Mouse (Mus musculus): ENCODE results near the gene Porcn.

Gene Porcn

DNA sequence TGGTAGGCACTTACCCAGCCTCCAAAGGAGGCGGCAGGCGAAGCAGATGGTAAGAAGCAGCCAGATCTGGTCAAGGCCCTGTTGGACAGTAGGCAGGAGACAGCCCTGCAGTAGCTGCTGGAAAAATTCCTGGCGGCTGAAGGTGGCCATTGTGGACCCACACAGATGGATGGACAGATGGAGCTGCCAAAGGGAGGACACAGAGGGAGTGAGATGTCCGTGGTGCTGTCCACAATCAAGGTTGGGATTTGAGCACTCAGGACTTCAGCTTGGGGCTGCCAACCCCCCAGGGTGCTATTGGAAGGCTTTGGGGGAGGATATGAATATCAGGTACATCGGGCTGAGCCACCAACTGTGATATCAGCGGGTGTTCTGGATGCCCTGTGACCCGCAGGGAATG is 774 bp downstream of the Porcn start:
- DNase-seq (ENCODE audit: low spot score) = no peak

DNA sequence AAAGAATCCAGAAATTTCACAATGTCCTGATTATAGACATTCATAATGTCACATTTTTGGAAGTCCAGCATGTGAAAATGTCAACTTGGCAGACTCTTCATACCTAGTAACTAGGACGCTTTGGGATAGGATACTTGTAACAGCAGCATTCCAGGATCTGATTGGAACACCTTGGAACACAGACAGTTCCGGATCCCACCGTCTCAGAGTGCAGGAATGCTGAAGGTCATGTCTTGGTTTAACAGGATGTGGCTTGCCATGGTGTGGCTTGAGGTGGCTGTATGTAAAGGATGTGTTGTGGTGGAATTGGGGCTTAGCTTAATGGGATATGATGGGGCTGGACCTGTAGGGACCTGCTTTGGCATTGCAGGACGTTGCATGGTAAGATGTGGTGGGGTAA is 1.2 kb downstream of the Porcn start:
- DNase-seq (ENCODE audit: low spot score) = no peak

DNA sequence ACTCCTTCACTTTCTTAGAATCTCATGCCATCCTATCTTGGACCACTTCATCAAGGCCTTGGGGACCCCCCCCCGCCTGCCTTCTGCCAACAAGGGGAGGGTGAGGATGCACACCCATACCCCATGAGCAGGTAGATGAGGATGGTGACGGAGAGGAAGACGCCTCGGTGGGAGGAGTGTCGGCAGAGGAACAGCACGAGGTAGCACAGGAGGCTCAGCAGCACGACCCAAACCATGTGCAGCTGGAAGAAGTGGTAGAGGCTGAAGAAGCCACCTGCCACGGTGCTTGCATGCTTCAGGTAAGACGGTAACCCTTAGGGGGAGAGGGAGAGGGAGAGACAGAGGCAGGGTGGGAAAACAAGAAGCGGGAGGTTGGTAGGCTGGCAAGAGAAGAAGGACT is 2.2 kb downstream of the Porcn start:
- no peak for DNase-seq (ENCODE audit: low spot score)

DNA sequence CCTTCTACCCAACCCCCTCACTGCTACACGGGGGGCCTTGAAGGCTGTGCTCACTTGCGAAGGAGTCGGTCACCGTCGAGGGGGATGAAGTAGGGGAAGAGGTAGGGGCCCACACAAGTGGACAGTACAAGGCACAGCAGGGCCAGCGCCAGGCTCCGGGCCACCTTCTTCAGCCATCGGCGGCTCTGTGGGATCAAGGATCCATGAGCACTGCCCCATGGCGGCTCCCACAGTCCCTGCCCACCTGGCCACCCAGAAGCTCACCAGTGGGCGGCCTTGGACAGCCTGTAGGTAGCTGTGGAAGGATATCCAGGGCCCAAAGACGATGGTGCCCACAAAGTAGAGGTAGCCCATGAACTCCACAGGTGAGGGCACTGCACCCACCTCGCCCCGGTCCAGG is 3.2 kb downstream of the Porcn start:
- no peak for DNase-seq (ENCODE audit: low spot score)

DNA sequence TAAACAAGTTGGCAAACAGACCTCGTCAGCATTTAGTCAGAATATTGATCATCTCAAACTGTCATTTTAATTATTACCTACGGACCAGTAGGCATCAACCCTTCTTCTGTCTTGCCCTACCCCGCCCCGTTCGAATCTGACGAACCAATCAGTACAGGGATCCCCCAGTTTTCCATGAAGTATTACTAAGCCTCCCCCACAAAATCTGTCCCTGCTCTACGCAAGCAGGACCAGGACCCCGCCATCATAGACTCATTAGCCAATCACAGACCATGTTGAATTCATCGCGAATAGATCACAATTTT is 13.0 kb downstream of the Porcn start, which contains the start of gene Ebp:
Gene Ebp, minus strand, starts transcription at position 94 of the 305 bp plus-strand sequence.
- no peak for DNase-seq (ENCODE audit: low spot score)

DNA sequence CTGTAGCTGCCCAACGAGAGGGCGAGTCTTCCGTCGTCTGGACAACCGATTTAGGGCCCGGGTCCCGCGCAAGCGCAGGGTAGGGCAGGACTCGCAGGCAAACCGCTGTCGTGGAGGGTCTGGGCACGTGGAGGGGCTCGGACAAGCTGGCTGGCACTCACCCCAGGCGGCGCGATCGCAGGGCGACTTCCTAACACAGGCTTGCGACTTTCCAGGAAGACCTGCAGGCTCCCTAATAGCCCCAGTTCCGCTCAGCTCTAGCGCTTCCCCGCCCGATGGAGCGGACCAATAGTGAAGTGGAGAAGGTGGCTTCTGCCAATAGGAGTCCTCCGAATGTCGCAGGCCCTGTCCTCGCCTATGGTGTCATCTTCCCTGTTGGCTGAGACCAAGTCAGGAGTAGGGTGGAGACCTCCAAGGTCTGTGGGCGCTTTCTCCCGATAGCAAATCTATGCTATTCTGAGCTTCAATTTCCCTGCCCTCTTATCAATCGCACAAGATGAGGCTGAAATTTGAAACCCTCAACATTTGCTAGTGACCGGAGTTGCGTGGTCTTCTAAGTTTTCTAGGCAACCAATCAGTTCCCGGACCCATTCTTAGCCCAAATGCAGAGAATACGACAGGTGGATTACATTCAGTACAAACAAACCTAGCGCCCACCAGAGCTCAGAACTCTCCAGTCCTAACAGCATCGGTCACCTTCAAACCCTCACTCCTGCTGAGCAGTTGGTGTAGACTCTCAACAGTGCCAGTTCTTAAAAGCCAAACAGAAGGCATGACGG is 13.5 kb downstream of the Porcn start:
- DNase-seq (ENCODE audit: low spot score) = peak; percentile 88

DNA sequence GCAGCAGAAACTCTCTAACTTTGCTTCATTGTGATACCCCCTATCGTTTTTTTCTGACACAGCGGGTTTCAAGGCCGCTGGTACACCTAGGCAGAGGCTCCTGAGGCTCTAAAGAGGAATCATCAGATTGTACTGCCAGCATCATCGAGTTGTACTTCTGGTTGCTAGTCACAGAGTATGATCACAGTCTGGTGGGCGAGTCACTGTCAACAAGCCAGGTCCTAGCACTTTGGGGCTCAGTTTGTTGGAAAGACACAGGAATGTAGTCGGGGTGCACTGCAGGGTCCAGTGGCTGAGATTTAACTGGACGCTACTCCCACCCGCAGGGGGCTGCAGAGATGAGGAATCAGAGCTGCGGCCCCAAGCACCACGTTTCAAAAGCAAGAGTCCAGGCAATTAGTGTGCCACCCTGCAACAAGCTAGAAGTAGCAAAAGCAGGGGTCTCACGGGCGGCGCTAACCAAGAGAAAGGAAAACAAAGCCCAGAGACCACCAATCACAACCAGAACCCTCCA is 14.1 kb downstream of the Porcn start:
- DNase-seq (ENCODE audit: low spot score) = no peak

DNA sequence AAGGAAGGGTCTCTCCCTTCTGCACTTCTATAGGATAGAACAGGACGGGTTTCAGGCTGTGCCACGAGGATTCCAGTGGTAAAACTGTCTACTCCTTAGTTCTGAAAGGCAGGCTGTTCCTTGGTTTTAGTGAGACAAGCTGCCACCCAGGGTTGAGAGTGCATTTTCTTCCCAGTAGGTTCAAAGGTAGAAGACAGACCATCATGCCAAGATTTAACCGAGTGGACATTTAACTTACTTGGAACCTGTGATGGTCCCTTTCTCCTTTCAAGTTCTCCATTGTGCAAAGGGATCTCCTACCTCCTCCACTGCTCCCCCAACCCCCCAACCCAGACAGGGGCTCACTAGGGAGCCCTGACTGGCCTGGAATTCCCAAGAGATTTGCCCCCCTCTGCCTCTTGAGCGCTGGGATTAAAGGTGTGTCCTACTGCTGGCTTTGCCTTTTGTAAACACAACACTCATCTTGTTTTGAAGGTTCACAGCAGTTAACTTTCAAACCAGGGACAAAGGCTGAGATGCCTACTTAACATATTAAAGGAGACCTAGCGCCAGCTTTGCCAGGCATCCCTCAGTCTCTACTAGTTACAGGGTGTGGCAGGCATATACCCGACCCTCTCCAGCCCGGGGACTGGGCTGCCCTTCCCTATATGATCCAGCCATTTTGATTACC is 23.3 kb downstream of the Porcn start:
- DNase-seq (ENCODE audit: low spot score) = no peak

DNA sequence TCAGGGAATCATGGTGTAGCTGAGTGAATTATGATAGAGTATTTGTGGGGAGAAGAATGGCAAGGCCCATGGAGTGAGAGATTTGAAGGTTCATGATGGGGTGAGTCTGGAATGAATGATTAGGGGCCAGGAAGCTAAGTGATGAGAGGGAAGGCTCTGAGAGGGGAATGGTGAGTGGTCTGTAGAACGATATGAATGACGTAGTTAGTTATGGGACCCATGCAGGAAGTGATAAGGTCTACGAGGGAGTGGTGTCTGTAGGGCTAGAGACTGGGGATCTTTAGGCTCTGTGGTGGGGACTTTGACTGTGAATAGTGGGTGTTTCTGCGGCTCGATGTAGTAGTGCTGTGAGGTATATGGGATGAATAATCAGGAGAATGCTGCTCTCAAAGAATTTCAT is 26.7 kb downstream of the Porcn start:
- no peak for DNase-seq (ENCODE audit: low spot score)

DNA sequence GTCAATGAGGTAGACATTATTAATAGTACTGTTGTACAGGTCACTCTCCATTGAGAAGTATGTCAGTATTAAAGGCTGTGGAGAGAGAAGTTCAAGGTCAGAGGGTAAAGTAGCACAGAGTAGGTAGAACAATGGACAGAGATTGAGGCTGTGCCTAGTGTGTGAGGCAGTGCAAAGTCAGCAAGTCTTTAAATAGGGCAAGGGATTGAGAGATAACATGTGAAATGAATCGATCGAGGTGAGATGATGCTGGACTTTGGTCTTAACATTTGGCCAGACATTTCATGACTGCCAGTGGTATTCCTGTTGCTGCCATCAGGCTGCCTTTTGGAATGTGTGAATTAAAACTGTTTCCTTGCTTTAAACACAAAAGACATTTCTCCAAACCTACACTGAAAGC is 27.5 kb downstream of the Porcn start:
- DNase-seq (ENCODE audit: low spot score) = no peak

DNA sequence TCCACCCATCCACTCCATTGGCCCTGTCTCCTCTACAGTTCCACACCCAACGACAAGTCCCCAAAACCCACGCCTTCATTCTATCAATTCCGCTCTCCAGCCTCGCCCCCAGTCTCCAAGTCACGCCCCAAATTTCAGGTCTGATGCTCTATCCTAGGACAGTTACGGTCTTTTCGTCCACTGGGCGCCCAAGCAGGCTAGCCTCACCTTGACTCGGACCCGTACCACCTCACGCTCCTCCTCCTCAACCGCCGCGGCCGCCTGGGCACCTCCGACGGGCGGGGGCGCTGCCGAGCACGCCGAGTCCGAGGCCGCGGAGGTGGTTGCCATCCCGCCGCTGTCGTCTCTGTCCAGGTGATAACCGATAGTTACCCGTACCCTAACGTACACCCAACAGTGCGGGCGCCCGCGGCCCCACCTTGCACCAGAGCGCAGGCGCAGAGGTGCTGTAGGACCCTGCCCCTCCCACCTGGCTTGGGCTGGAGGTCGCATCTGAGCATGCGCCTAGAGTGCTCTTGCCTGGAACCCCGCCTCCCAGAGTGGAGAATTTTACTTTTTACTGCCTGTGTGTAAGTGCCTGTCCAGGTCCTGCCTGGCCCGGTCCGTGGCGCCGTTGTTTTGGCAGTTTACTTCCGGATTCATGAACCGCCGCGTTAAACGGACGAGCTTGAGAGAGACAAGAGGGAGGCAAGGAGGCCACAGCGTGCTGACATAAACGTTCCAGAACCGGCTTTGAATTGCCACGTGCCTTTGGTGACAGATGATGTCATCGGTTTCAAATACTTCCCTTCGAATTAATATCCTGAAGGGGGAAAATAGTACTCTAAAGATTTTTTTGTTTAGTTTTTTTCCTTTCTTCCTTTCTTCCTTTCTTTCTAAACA is 30.6 kb downstream of the Porcn start, which contains the start of gene Tbc1d25:
Gene Tbc1d25, minus strand, starts transcription at position 678 of the 882 bp plus-strand sequence.
- peak; percentile 92 for DNase-seq (ENCODE audit: low spot score)

DNA sequence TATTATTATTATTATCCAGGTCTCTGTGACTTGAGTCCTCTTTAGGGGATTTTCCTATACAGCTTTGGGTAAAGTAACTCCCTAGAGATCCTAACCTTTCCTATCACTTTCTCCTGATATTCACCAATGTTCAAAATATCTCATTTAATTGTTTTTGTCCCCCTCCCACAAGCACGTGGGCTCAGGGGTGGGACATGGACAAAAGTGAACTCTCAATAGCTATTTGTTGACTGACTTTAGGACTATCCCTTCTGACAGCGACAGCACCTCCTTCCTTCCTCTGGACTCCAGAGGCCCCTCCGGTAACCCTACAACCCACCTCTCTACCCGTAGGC is 31.2 kb downstream of the Porcn start:
- no peak for DNase-seq (ENCODE audit: low spot score)

DNA sequence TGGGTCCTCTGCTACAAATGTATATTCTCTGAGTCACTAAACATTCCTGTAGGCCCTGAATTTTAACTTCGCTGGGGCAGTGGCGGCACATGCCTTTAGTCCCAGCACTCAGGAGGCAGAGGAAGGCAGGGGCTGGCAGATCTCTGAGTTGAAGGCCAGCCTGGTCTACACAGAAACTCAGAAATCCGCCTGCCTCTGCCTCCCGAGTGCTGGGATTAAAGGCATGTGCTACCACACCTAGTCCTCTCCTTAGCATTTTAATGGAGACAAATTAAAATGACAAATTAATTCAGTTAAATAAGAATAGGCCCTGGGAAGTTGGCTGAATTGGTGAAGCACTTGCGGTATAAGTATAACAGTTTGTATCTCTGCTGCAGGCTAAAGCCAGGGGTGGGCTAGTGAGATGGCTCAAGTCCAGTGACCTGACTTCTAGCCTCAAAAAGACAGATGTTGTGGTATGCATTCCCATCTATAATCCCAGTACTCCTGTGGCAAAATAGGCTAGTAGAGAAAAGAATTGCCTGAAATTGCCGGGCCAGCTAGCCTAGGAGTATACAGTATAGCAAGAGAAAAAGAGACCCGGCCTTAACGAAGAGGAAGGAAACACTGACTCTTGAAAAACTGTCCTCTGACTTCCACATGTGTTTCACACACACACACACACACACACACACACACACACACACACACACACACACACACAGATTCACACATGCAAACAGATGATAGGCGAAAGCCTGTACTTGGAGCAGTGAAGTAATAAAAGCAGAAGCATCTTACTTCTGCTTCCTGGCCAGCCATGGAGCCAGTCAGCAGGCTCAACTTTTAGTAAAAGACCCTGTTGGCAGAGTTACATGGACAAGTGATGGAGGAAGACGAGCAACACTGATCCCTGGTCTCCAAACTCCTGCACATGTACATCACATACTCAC is 38.3 kb downstream of the Porcn start:
- no peak for DNase-seq (ENCODE audit: low spot score)

DNA sequence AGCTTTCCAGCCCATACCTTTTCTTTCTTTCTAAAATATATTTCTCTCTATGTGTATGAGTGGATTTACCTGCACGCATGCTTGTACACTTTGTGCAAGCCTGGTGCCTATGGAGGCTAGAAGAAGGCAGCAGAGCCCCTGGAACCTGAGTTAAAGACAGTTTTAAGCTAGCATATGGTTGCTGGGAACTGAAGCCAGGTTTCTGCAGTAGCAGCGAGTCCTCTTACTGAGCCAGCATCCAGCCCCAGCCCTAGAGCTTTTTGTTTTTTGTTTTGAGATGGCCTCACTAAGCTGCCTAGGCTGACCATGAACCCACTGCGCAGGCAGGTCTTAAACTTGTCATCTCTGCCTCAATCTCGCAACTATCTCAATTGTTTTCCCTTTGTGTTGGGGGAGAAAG is 41.9 kb downstream of the Porcn start:
- no peak for DNase-seq (ENCODE audit: low spot score)

DNA sequence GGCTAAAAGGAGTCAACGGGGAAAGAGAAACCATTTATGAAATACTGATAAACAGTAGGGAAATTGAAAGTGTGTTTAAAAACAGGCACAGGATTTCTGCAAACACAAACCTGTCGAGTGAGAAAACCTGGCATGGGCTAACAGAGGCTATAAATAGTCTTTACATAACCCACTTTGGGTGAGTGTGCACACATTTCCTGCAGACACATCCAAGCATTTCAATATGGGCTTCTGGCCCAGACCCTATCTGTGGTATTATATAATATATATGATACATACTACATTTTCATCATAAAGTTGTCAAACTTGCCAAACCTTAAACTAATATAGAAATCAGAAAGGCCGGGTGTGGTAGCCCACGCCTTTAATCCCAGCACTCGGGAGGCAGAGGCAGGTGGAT is 43.2 kb downstream of the Porcn start:
- no peak for DNase-seq (ENCODE audit: low spot score)

DNA sequence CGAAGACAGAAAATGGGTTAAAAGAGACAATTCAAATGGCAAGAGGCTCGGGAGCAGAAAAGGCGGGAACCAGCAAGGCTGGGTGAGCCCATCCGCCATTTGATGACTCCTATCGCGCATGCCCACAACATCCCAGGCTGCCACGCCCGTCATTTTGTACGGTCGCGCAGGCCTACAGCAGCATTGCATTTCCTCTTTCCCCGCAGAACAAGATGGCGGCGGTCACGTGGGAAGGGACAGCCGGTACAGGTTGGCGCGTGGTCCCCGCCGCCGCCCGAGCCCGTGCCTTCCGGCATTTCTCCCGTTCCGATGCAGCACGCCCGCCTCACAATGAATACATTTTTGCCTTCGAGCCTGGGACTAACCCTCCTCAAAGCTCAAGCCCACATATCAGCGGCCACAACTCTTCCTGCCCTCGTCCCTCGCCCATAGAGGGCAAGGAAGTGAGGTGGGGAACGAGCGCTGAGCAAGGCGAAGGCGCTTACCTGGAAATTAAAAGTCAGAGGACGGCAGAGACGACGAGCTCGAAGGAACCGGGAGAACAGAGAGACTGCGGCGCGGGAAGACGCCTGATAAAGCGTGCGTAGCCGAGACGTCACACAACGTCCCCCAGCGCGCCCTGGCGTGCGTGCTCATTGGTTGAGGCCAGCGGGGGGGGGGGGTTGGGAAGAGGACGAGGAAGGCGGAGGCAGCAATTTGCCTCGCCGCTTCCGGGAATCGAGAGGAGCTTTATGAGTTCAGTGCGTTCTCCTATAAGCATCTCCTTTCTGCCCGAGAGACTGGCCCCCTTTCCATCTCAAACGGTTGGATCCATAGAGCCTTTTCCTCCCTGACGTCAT is 61.0 kb downstream of the Porcn start, which contains the start of gene Rbm3:
Gene Rbm3, minus strand, starts transcription at position 728 of the 839 bp plus-strand sequence.
- DNase-seq (ENCODE audit: low spot score) = peak; percentile 93
